Mouse (Mus musculus) c-Kit-negative CD71-positive TER-119-positive erythroid progenitor cells, embryonic 14.5 days (primary cell): ENCODE results near the gene Rpl14.
"Not testable (repeated sequence)": the region's sequence is repeated elsewhere in the genome, so short reads cannot be mapped to it uniquely, and the experiment has no call there.

Experiments used
- DNase-seq: peaks from one replicate; pipeline ENCODE4 v3.0.0-alpha.2; 2013; ENCODE audit warnings: low read depth, low spot score

The Rpl14 gene

DNA sequence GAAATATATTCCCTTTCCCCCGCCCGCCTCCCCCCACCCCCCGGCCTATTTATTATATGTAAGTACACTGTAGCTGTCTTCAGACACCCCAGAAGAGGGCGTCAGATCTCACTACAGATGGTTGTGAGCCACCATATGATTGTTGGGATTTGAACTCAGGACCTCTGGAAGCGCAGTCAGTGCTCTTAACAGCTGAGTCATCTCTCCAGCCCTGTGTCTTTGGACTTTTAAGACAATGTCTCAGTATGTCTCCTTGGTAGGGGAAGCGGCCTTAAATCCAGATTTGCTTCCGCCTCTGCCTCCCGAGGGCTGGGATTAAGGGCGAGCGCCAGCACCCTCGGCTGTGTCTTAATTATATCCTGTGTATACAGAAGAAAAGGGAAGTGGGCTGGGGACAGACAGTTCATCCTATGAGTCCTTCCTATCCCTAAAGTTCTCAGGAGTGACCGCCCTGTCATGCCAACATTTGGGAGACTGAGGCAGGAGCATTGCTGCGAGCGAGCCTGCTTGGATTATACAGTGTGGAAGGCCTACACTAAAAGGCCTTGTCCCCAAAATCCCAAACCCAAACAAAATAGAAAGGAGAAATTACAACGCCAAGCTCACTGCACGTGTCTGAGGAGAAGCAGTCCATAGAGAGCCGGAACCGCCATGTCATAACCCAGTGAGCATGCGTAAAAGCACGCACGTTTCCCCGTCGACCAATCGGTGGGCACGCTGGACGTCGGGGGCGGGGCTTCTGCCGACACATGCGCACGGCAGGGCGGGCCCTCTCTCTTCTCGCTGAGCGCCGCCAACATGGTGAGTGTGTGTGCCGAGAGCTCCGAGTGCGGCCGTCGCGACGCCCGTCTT lies at the start of gene Rpl14:
Gene Rpl14 (plus strand): TSS at position 704 of the 852 bp plus-strand sequence.
- peak; percentile 92 for DNase-seq

DNA sequence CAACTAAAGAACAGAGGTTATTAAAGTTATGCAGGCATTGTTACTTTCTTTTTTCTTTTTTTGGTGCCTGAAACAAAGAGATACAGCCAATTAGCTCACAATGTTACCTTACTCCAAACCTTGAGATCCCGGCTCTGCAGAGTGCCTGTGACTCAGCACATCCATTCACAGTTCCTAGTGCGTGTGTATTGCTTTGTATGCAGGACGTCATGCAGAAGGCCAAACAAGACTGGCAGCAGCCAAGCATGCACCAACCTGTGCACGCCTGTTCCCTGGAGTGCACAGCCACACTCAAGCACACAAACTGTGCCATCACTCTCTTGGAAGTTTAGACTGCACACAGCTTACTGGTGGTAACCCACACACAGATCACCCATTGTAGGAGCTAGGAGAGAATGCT lies 44.0 kb upstream of the Rpl14 start:
- no peak for DNase-seq

- no peak for DNase-seq
These were observed 43.3 kb upstream of the Rpl14 start for GRCm38 (mm10) chr9:120527919-120528318.

GRCm38 (mm10) chr9:120528815-120529510 lies 42.3 kb upstream of the Rpl14 start:
- no peak for DNase-seq

- DNase-seq: no peak
These were observed 40.8 kb upstream of the Rpl14 start for GRCm38 (mm10) chr9:120530471-120530870.

GRCm38 (mm10) chr9:120532062-120532461 lies 39.2 kb upstream of the Rpl14 start:
- no peak for DNase-seq

GRCm38 (mm10) chr9:120532691-120533090 lies 38.6 kb upstream of the Rpl14 start:
- DNase-seq: no peak

- DNase-seq: not testable (repeated sequence)
These were observed 37.7 kb upstream of the Rpl14 start for GRCm38 (mm10) chr9:120533446-120533950.

DNA sequence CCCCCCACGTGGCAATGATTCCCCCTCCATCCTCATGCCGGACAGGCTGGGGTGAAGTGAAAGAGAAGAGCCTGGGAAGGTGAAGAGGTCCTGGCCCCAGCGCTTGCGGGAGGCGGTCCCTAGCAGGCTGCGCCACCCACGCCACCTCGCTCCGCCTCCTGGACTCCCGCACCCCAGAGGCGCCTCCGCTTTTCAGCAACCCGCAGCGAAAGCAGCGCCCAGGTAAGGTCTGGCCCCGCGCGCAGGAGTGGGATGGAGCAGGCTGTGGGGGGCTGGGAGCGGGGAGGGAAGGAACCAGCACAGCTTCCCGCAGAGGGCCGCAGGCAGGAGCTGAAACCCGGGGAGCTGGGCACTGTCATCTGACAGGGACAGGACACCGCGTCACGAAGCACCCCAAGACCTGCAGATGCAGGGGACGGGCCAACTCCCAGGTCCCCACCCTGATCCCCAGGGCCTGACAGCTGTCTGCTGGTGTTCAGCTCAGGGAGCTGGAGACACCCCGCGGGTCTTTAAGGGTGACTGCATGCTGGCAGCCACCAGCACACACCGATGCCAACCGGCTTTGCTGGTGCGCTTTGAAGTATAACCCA lies 31.5 kb upstream of the Rpl14 start, which contains the start of gene Entpd3:
Gene Entpd3 (plus strand): TSS at position 157 of the 590 bp plus-strand sequence.
- no peak for DNase-seq

DNA sequence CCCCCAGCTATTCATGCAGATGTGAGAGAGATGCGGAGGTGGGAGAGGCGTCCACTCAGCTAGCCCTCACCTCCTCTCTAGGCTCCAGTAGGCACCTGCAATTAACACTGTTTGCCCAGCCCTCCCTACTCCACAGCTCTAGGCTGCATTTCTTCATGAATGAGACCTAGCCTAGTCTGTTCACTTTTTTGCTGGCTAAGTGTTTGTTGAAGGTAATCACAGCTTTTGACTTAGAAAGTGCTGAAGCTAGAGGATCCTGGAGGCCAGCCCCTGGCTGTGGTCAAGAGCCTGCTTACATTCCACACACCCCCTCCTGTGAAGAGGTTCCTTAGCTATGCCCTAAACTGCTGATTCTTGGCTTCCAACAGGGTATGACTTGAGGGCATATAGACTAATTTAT lies 29.8 kb upstream of the Rpl14 start:
- no peak for DNase-seq

DNA sequence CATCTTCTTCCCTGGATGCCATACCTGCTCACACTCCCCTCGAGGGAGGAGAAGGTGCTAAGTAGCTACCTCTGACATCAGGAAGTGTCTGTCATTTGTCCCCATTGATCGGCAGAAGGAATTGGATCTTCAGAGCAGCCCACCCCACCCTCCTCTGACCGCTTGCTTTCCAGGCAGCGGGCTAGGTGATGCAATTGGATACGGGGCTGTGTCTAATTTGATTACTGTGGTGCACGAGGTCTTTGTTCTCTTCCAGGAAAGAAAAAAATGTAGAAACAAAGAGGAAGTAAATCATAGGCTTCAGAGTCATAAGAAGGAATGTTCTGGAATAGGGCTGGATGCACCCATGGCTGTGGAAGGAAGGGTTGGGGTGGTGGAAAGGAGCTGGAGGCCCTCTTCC lies 29.0 kb upstream of the Rpl14 start:
- no peak for DNase-seq

DNA sequence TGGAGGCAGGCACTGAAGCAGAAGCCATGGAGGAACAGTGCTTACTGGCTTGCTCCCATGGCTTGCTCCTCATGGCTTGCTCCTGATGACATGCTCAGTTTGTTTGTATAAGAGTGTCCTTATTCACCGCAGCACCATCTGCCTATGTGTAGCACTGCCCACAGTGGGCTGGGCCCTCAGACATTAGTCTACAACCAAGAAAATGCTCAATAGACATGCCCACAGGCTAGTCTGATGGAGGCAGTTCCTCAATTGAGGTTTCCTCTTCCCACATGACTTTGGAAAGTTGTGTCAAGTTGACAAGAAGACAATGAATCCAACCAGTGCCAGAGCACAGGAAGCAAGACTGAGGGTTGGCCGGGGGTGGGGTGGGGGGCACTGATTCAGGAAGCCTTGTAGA lies 25.2 kb upstream of the Rpl14 start:
- DNase-seq: no peak

DNA sequence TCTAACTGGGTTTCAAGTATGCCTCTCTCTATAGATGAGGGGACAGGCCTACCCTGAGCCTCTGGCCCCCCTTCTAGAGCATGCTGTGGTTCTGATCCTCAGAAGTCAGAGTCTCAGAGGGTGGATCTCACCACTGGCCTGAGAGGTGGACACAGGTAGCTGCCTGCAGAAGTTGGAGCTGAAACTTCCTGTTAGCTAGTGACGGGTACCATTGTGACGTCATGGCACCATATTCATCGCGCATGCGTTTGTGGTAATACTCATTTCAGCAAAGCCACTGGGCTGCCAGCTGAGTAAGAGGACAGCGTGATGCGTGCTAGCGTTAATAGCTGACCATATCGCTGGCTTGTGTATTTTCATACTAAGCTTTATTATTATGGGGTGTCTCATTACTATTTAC lies 24.8 kb upstream of the Rpl14 start:
- DNase-seq: no peak

DNA sequence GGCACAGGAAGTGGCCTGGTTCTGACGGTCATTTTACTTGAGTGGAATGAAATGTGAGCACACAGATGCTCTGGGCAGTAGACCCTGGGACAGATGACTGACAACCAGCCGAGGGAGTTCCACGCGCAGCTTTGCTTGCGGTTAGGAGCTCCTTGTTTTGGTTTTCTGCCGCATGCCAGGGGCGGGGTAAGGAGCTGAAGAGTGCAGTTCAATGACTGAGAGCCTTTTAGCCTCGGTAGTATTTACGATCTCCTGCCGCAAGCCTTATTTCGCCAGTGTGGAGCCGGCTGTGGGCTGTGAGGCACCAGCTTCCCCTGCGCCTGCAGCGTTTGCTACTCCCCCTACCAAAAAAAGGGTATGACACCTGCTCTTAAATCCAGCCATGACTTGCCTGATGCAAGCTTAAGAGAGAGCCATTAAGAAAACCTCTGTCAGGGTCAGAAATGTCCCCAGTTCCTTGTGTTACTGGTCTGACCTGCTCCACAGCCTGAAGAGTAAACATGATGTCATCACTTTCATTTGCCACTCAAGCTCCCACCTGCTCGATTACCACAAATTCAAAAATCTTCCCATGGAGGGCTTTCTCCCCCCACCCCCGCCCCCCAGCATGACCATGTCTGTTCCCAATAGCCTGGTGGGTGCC lies 24.1 kb upstream of the Rpl14 start:
- no peak for DNase-seq

DNA sequence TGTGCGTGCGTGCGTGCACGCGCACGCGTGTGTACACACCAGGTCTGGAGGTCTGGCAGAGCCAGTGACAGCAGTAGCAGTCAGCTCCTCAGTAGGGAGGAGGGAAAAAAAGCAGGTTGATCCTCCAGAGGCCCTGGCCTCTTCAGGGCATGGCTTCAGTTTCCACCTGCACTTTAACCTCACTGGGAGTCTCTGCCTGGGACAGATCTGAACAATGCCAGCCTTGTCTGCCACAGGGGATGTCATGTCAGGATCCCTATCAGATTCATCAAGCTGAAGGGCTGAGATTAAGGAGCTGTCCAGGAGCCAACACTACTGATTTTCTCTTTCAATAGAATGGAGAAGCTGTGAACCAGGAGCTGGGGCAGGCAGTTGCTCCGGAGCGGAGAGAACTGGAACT lies 20.5 kb upstream of the Rpl14 start:
- no peak for DNase-seq

DNA sequence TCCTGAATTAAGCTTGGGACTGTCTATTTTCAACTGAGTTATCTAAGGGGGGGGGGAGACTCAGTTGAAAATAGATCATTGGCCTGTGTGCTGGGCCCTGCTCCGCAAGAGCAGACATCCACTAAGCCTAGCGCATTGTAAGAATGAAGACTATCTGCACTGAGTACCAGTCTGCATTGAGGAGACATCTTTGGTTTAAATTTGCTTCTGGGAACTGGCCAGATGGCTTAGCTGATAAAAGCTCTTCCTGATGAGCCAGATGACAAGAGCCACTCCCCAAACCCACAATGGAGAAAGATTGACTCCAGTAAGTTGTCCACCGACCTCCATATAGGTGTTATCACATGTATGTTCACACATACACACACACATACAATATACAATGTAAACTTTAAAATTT lies 7.7 kb upstream of the Rpl14 start:
- DNase-seq: no peak

GRCm38 (mm10) chr9:120564247-120564646 lies 7.0 kb upstream of the Rpl14 start:
- DNase-seq: no peak

GRCm38 (mm10) chr9:120566384-120566783 lies 4.9 kb upstream of the Rpl14 start:
- no peak for DNase-seq

DNA sequence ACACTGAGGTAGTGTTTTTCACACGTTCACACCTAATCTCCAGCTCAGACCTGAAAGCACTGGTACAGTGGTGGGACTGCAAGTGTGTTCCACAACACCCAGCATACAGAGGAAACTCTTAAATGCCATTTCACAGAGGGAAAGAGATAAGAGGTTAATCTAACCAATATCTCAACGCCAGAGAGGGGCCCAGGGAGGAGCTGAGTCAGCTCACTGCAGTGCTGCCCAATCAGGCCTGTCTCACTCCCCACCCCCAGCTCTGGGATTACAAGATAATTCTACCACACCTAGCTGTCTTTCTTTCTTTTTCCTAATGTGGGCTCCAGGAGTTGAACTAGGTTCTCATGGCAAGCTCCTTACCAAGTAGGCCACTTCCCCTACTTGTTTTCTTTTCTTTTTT lies 2.3 kb upstream of the Rpl14 start:
- no peak for DNase-seq

GRCm38 (mm10) chr9:120569721-120570333 lies 1.4 kb upstream of the Rpl14 start:
- no peak for DNase-seq

DNA sequence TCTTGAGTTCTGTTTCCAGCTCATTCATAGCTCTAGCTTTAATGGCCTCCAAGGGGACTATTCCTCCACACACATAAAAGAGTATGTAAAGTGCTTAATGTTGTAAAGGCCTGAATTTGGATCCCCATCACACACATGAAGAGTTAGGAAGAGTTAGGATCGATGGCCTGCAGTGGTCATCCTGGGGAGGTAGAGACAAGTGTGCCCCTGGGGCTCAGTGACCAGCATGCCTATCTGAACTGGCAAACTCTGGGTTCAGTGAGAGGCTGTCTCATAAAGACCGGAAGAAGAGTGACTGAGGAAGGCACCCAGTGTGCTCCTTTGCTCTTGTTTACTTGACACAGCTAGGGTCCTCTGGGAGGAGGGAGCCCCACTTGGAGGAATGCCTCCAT lies 914 bp upstream of the Rpl14 start:
- no peak for DNase-seq
